Mouse (Mus musculus) embryo, embryonic 10 days (tissue): ENCODE measurements at regions not wholly inside any gene's neighbourhood (a gene's known extent, or its start where the extent isn't known, plus 50 kb on each side); places are given as distances from the start of the nearest gene placed in this dataset.

Experiments
- DNase-seq: peaks from one replicate; pipeline ENCODE4 v3.0.0-alpha.2; 2015; ENCODE audit warnings: low spot score

DNA sequence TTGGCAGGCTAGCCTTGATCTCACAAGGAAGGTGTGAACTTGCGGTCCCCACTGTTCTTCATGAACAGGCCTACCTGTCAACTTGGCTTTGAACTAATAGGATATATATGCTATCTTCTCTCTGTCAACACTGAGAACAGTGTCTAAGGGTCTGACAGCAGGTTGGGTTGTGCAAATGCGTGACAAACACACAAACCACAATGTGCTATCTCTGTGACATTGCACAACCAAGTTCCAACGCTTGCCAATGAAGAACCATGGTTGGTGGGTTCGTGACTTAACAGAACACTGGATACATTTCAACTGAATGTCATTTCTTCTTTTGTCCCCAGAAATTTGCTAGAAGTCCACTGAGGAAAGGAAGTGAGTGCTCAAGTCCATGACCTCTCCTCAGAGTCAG lies 696.8 kb upstream of the 4930412O13Rik start:
- no peak for DNase-seq

DNA sequence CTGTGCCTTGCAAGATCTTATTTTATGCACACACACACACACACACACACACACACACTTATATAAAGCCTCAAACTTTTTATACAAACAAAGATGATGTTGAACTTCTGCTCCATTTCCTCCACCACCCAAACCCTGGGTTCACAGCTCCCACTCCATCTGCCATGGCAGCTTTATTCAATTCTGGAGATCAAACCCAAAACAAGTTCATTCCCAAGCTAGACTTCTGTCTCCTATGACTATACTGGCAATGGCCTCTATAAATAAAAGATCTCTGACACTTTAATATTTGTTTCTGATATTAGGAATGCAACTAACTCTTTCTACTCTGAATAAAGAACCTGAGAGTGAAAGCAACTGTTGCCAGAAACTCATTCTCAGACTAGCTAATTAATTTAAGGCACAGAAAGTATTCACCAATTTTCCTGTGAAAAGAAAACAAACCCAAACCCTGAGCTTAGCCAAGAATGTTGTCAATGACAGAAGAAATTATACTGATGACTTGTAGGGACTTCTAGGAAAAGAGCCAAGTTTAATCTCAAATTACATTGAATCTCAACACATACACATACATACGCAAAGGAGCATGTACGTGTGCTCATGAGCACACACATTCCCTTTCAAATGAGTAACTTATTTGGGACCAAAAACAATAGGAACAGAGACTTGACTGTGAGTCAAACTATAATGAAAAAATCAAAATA lies 695.1 kb upstream of the 4930412O13Rik start:
- DNase-seq: no peak

- DNase-seq: no peak
Observed at GRCm38 (mm10) chr2:9193195-9193594, 687.9 kb upstream of the 4930412O13Rik start.

DNA sequence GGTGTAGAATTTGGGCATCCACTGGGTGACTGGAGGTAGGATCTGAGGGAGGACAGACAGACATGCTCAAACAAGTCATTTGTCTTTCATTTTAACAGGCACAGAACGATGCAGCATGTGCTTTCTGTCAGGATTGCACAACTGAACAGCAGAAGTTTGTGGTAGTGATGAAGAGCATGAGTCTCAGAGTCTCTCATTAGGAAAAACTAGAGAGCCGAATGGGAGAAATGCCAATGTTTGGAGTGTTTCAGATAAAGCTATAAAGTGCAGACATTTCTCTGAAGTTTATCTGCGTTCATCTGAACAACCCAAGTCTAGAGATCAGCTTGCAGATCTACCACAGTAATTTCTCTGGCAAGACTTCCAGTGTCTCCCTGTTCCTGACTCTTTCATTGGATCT lies 684.0 kb upstream of the 4930412O13Rik start:
- no peak for DNase-seq

DNA sequence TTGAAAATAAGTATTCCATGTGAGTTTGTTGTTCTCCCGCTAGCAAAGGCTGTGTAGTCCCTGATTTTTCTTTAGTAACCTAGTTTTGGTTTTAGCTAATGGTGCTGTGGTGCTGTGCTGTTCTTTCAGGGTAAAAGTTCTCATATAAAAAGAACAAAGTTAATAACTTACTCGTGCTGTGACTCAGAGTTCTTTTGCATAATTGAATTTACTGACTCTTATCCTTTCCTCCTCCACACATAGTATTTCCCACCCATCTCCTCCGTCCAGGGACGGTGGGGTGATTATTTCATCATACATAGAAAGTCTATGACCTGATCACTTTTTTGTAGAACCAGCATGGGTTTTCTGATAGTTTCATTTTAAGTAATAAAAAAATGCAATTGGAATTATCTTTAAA lies 673.1 kb upstream of the 4930412O13Rik start:
- no peak for DNase-seq
